Mouse (Mus musculus) liver, adult 2 months (tissue): ENCODE data around the gene Acbd4. TPM values are rescaled to one million over a fixed set of nuclear protein-coding genes. Genes with fewer than 3 reads are reported as not detected.

Experiments
- DNase-seq: peaks from one replicate; pipeline ENCODE4 v3.0.0-alpha.2; 2011; ENCODE audit warnings: low read depth, low spot score; ENCODE audit errors: extremely low read depth
- H3K27ac ChIP-seq: fragments of 200-500 bp; replicated peaks from 2 replicates; pipeline ENCODE4 v1.5.1; 2012; ENCODE audit warnings: low read depth, mild to moderate bottlenecking, control low read depth, inconsistent platforms, low read length; ENCODE audit not compliant: insufficient read depth
- H3K27me3 ChIP-seq: fragments of 200-500 bp; 2 replicates; pipeline ENCODE4 v1.6.1; 2012; ENCODE audit warnings: mild to moderate bottlenecking, moderate library complexity, low read length, inconsistent platforms; ENCODE audit not compliant: control insufficient read depth, insufficient read depth
- H3K36me3 ChIP-seq: fragments of 200-500 bp; 2 replicates; pipeline ENCODE4 v1.6.1; 2012; ENCODE audit warnings: low read length, inconsistent platforms; ENCODE audit not compliant: control insufficient read depth, insufficient read depth
- H3K4me1 ChIP-seq: fragments of 200-500 bp; 2 replicates; pipeline ENCODE4 v1.6.1; 2011; ENCODE audit warnings: low read length; ENCODE audit not compliant: control insufficient read depth, insufficient read depth
- H3K4me3 ChIP-seq: fragments of 200-500 bp; 2 replicates; pipeline ENCODE4 v1.5.1; 2011; ENCODE audit warnings: low read depth, mild to moderate bottlenecking, control low read depth, low read length, moderate library complexity; ENCODE audit not compliant: insufficient read depth
- H3K79me2 ChIP-seq: fragments of 200-500 bp; 2 replicates; pipeline ENCODE4 v1.6.1; 2012; ENCODE audit warnings: inconsistent platforms, mild to moderate bottlenecking, low read length, moderate library complexity; ENCODE audit not compliant: control insufficient read depth, insufficient read depth
- H3K9ac ChIP-seq: fragments of 200-500 bp; 2 replicates; pipeline ENCODE4 v1.6.1; 2012; ENCODE audit warnings: low read depth, mild to moderate bottlenecking, control low read depth, inconsistent platforms, low read length
- CTCF ChIP-seq: fragments of 200-500 bp; IDR thresholded peaks from 2 replicates; pipeline ENCODE4 v1.5.1; 2011; ENCODE audit warnings: low read depth, low read length, control low read depth
- POLR2A ChIP-seq: fragments of 200-500 bp; IDR thresholded peaks from 2 replicates; pipeline ENCODE4 v1.6.1; 2011; ENCODE audit warnings: low read length, control low read depth; ENCODE audit not compliant: insufficient read depth; ENCODE audit errors: extremely low read depth
- WGBS: fragments of 180-500 bp; shearing (Covaris S2); methylation state at CpG from one replicate; pipeline ENCODE4 v1.1.7; 2018; 5-methylcytosine and 5-hydroxymethylcytosine counted together
- polyA plus RNA-seq: library from polyadenylated mRNA; depleted of rRNA; stranded (reverse); fragments of >200 nt; gene quantifications from 2 replicates; pipeline ENCODE4 v1.2.3, GENCODE M21; 2012
- total RNA-seq: library from RNA; depleted of rRNA; stranded (reverse); fragments of >200 nt; gene quantifications from 2 replicates; pipeline ENCODE4 v1.2.3, GENCODE M21; 2014

Gene Acbd4
- total and polyA plus RNA-seq, 2 experiments: 64.4 to 66.6 TPM

- 81% methylated on average over 20 of the region's 20 CpGs for WGBS
- Histone ChIP-seq H3K9ac (no peak overlapping the region), H3K4me1 (no peaks in the 10 kb centered on the region), H3K79me2 (no peaks in the 10 kb centered on the region), H3K27me3 (no peaks in the 10 kb centered on the region), H3K4me3 (no peak overlapping the region), H3K36me3 (no peaks in the 10 kb centered on the region), H3K27ac (no peak overlapping the region)
- TF ChIP-seq POLR2A: no peak
- no peak for TF ChIP-seq CTCF
- no peak for DNase-seq
Observed at GRCm38 (mm10) chr11:103093862-103094833, 7.3 kb upstream of the Acbd4 start.

GRCm38 (mm10) chr11:103095107-103095670 lies 6.3 kb upstream of the Acbd4 start:
- H3K4me3 ChIP-seq: no peak overlapping the region
- TF ChIP-seq POLR2A (no peak), CTCF (no peak)

GRCm38 (mm10) chr11:103095801-103096200 lies 5.7 kb upstream of the Acbd4 start:
- WGBS: 93% methylated on average over 6 of the region's 6 CpGs
- Histone ChIP-seq H3K27ac (no peak overlapping the region), H3K4me1 (no peaks in the 10 kb centered on the region), H3K9ac (no peak overlapping the region), H3K27me3 (no peaks in the 10 kb centered on the region), H3K36me3 (no peaks in the 10 kb centered on the region), H3K4me3 (no peak overlapping the region), H3K79me2 (no peaks in the 10 kb centered on the region)
- no peak for DNase-seq
- TF ChIP-seq POLR2A: no peak
- no peak for TF ChIP-seq CTCF

More at GRCm38 (mm10) chr11:103095107-103095670, 6.3 kb upstream of the Acbd4 start:
- no peaks in the 10 kb centered on the region for H3K79me2 ChIP-seq
- H3K9ac ChIP-seq: no peak overlapping the region
- no peak for DNase-seq
- 91% methylated on average over 9 of the region's 9 CpGs for WGBS
- H3K4me1 ChIP-seq: no peaks in the 10 kb centered on the region
- no peak overlapping the region for H3K27ac ChIP-seq
- H3K27me3 ChIP-seq: no peaks in the 10 kb centered on the region
- no peaks in the 10 kb centered on the region for H3K36me3 ChIP-seq

DNA sequence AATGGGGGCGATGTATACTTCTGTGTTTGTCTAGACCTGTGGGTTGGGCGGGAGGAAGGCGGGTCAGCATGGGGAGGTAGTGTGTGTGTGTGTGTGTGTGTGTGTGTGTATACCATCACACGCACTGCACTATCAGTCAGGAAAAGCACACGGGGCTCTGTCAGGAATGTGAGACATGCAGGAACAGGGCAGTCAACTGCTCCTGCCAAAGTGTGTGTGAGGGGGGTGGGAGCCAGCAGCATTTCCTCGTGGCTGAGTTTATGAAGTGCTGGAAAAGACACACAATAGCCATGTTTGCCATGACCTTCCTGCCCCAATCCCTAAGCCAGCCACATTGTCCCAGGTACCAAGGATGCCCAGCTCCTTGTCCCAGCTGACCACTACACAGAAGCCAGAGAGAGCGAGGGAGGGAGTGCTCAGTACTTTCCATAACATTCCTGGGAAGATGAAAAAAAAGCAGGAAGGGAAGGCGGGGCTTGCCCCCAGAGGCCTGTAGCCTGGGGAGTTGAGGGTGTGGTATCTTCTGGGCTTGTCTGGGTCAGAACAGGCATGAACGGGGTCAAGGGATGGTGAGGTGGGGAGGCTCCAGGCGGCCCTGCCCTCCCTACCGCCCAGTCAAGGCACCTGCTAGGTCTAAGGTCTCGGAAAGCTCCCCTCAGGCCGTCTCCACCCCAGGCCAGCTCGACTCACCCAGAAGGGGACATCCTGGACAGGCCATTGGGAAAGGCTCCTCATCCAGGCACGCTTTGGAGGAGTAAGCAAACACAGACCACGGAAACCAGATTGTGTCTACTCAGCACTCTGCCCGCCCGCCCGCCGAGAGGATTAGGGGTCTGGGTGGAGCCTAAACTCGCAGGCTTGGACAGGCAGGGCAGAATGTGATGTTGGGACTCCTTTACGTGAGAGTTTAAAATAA lies 4.2 kb upstream of the Acbd4 start:
- 39% methylated on average over 22 of the region's 22 CpGs for WGBS
- no peaks in the 10 kb centered on the region for H3K79me2 ChIP-seq
- H3K9ac ChIP-seq: no peak overlapping the region
- H3K4me1 ChIP-seq: peaks cover 3% of the 10 kb centered on the region; the same call in 1 of the 2 replicates
- 0 out of 2 replicates have a peak overlapping the region, but pooled peaks have one; percentile 22 for H3K27ac ChIP-seq
- no peak for DNase-seq
- TF ChIP-seq CTCF: no peak
- no peak for TF ChIP-seq POLR2A
- 0 out of 2 replicates have a peak, but pooled peaks cover 3% of the 10 kb centered on the region for H3K27me3 ChIP-seq
- H3K36me3 ChIP-seq: no peaks in the 10 kb centered on the region
- H3K4me3 ChIP-seq: no peak overlapping the region

DNA sequence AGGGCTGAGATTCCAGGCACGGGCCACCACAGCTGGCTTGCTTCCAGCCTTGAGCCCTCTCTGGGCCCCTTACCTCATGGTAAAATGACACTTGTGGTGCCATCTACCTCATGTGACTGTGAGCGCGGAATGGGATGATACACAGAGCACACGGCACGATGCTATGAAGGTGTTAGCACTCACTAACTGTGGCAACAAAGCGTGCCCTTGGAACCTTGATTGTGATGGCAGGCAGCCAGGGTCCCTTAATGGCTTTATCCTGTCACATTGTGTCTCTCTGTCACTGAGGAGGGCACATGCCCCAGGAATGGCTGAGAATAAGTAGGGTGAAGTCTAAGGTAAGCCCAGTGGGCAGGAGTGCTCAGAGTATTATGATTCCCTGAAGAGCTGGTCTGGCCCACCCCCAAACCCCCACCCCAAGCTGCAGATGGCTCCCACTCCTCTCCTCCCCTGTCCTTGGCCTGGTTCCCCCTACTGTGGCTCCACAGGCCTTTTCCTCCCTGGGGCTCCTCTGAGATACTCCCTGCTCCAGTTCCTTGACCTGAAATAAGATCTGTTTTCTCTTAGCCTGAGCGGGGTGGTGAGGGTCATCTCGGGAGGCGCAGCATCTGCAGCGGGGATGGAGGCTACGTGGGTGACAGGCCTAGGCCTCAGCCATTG lies 2.8 kb upstream of the Acbd4 start:
- Histone ChIP-seq H3K27ac (no peak overlapping the region), H3K4me3 (no peak overlapping the region), H3K36me3 (no peaks in the 10 kb centered on the region), H3K79me2 (peaks cover 4% of the 10 kb centered on the region; the same call in 1 of the 2 replicates), H3K4me1 (peaks cover 4% of the 10 kb centered on the region; the same call in 1 of the 2 replicates), H3K27me3 (0 out of 2 replicates have a peak, but pooled peaks cover 3% of the 10 kb centered on the region), H3K9ac (no peak overlapping the region)
- no peak for DNase-seq
- TF ChIP-seq POLR2A (no peak), CTCF (no peak)
- WGBS: 79% methylated on average over 11 of the region's 11 CpGs
